Mouse (Mus musculus) stomach, embryonic 14.5 days (tissue): ENCODE results near the gene Phactr1. TPM values are rescaled to one million over a fixed set of nuclear protein-coding genes. Genes with fewer than 3 reads are reported as not detected.

Source experiments
- ATAC-seq: fragments of 200-750 bp; cut with Nextera tagmentation; 2 replicates; pipeline ENCODE4 v1.8.0; 2017; ENCODE audit warnings: low read depth, moderate TSS enrichment; ENCODE audit not compliant: insufficient number of reproducible peaks, insufficient read depth, low FRiP score
- H3K27ac ChIP-seq: fragments of 300-500 bp; sonication (generic); 2 replicates; pipeline ENCODE4 v1.5.1; 2014; ENCODE audit warnings: mild to moderate bottlenecking, low read length, moderate library complexity, mixed read lengths
- H3K27me3 ChIP-seq: fragments of 300-500 bp; sonication (generic); 2 replicates; pipeline ENCODE4 v1.6.1; 2014; ENCODE audit warnings: low read length, control low read depth, mixed read lengths; ENCODE audit not compliant: control insufficient read depth, insufficient read depth
- H3K36me3 ChIP-seq: fragments of 300-500 bp; sonication (generic); 2 replicates; pipeline ENCODE4 v1.6.1; 2014; ENCODE audit warnings: mild to moderate bottlenecking, control low read depth, low read length, moderate library complexity, mixed read lengths; ENCODE audit not compliant: control insufficient read depth, insufficient read depth
- H3K4me1 ChIP-seq: fragments of 300-500 bp; sonication (generic); 2 replicates; pipeline ENCODE4 v1.6.1; 2014; ENCODE audit warnings: low read length, control low read depth, mixed read lengths; ENCODE audit not compliant: control insufficient read depth, insufficient read depth
- H3K4me2 ChIP-seq: fragments of 300-500 bp; sonication (generic); replicated peaks from 2 replicates; pipeline ENCODE4 v1.6.1; 2014; ENCODE audit warnings: low read depth, low read length, control low read depth
- H3K4me3 ChIP-seq: fragments of 300-500 bp; sonication (generic); 2 replicates; pipeline ENCODE4 v1.5.1; 2014; ENCODE audit warnings: low read depth, low read length, control low read depth
- H3K9ac ChIP-seq: fragments of 300-500 bp; sonication (generic); replicated peaks from 2 replicates; pipeline ENCODE4 v1.6.1; 2014; ENCODE audit warnings: low read depth, mild to moderate bottlenecking, control low read depth, low read length, moderate library complexity, mixed read lengths
- H3K9me3 ChIP-seq: fragments of 300-500 bp; sonication (generic); 2 replicates; pipeline ENCODE4 v1.6.1; 2016; ENCODE audit warnings: low read depth, low read length, control low read depth; ENCODE audit not compliant: control insufficient read depth
- WGBS: fragments of 180-500 bp; shearing (Covaris S2); extraction: QIAGEN DNeasy Blood & Tissue Kit; methylation state at CpG from one replicate; pipeline ENCODE4 v1.1.7; 2014; 5-methylcytosine and 5-hydroxymethylcytosine counted together
- polyA plus RNA-seq: library from polyadenylated mRNA; unstranded; fragments of >200 nt; fragmentation: Nextera tagmentation; extraction: Ambion mirVana; gene quantifications from 2 replicates; pipeline ENCODE4 v1.2.1, GENCODE M21; 2014

The Phactr1 gene
- polyA plus RNA-seq, 1 experiment from 2014 or later: 8.0 TPM

DNA sequence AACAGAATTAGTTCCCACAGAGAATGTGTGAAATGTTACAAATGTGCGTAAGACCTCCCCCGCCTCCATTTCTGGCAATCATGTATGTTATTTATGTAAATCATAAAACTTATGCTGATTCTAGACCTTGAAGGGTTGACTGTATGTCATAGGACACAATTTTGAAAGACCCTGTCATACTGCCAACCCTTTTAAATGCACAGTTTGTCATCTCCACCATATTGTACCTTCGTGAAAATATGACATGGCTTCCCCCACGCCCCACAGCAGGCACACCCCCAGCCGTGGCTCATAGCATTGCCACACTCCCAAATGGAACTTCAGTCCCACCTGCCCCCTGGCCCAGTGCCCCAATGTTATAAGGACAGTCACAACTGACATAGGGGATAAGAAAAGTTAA lies 57.1 kb downstream of the Phactr1 start:
- no peak overlapping the region for H3K27ac ChIP-seq
- no peak overlapping the region for H3K4me2 ChIP-seq
- no peaks in the 10 kb centered on the region for H3K4me1 ChIP-seq
- H3K36me3 ChIP-seq: no peaks in the 10 kb centered on the region
- H3K4me3 ChIP-seq: no peak overlapping the region
- 91% methylated on average over 5 of the region's 5 CpGs for whole genome bisulfite sequencing
- ATAC-seq: no peak
- no peaks in the 10 kb centered on the region for H3K27me3 ChIP-seq
- H3K9ac ChIP-seq: no peak overlapping the region
- no peaks in the 10 kb centered on the region for H3K9me3 ChIP-seq

DNA sequence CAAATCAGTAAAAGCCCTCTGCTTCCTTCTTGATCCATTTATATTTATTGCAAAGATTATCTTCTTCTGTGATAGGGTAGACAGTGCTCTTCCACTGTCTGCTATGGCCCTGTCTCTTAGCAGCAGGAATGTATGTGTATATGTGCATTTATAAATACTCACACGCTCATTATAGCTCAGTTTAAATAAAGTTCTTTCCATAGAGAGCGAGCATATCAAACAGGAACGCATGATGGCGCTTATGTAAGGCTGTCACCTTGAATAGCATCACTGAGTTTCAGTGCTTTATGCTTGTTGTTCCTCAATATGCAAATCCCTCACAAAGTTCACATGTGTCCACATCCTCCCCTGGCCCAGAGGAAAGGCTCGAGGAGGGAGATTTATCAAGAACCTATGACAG lies 57.7 kb downstream of the Phactr1 start:
- H3K27me3 ChIP-seq: no peaks in the 10 kb centered on the region
- 78% methylated on average over 5 of the region's 5 CpGs for WGBS
- ATAC-seq: no peak
- no peak overlapping the region for H3K4me3 ChIP-seq
- H3K4me1 ChIP-seq: no peaks in the 10 kb centered on the region
- H3K9ac ChIP-seq: no peak overlapping the region
- no peaks in the 10 kb centered on the region for H3K9me3 ChIP-seq
- no peaks in the 10 kb centered on the region for H3K36me3 ChIP-seq
- H3K4me2 ChIP-seq: no peak overlapping the region
- no peak overlapping the region for H3K27ac ChIP-seq

DNA sequence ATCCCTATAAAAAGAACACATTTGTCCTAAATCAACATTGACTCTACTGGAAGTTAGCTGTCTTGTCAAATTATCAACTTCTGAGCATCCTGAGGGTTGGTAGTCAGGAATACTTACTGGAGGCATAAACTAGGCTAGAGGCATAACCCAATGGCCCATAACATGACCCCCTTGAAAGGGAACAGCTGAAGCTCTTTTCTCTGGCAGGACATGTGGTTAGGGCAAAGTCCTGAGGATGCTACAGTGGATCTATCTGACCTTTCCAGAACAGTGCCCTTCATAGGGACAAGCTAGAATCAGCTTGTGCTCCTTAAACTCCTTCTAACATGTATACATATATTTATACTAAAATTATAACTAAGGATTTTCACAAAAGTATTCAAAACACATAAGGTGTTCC lies 61.8 kb downstream of the Phactr1 start:
- ATAC-seq: no peak
- Histone ChIP-seq H3K4me1 (no peaks in the 10 kb centered on the region), H3K9me3 (no peaks in the 10 kb centered on the region), H3K4me3 (no peak overlapping the region), H3K27me3 (no peaks in the 10 kb centered on the region), H3K4me2 (no peak overlapping the region), H3K36me3 (no peaks in the 10 kb centered on the region), H3K27ac (no peak overlapping the region), H3K9ac (no peak overlapping the region)

DNA sequence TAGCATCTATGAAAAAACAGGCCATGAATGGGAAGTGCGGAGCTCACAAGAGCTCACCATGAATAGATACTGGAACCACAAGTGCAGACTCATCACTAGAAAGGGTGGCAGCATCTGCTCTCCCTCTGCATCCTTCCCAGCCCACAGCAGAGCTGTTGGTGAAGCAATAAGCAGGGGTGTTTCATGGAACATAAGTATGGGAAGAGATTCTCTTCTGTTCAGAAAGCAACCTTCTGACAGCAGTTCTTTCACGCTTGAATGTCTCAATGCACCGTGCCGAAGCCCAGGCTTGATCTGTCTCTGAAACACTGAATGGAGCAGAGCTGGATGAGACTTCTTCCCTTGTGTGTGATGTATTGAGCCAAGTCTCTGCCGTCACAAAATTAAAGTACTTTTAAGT lies 64.0 kb downstream of the Phactr1 start:
- no peaks in the 10 kb centered on the region for H3K27me3 ChIP-seq
- no peak overlapping the region for H3K4me2 ChIP-seq
- no peaks in the 10 kb centered on the region for H3K9me3 ChIP-seq
- 79% methylated on average over 5 of the region's 5 CpGs for WGBS
- no peak overlapping the region for H3K27ac ChIP-seq
- ATAC-seq: no peak
- no peak overlapping the region for H3K9ac ChIP-seq
- no peak overlapping the region for H3K4me3 ChIP-seq
- no peaks in the 10 kb centered on the region for H3K36me3 ChIP-seq
- H3K4me1 ChIP-seq: no peaks in the 10 kb centered on the region

DNA sequence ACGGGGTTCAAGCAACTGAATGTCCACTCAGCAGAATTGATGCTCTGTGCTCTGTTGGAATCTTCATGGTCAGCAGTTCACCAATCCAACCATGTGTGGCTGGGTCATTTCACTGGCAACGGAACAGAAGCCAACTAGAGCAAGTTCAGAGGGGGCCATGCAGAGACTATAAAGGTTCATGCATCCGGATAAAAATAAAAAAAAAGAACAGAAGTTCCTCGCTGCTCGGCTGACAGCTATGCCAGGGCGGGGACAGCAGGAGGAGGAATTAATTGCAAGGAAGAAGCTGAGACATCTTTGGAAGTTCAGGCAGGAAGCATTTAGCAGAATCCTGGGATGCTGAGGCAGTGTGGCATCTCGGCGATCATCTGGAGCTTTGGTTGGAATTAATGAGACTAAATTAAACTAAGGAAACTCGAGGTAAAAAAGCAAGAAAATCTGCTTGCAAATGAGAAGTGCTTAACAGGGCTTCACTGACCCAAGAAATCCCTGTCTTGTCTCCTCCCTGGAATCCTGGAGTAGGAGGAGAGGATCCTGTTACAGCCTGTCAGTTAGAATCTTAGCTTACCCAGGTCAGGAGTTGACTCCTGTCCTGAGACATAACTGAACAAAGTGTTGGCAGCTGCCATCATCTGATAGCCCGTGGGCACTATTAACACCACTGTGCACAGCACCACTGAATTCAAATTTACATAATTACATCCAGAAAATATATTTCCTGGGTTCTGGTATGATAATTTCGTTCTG lies 77.4 kb downstream of the Phactr1 start:
- Histone ChIP-seq H3K27ac (no peak overlapping the region), H3K4me2 (no peak overlapping the region), H3K9ac (no peak overlapping the region), H3K9me3 (no peaks in the 10 kb centered on the region), H3K4me1 (no peaks in the 10 kb centered on the region), H3K36me3 (no peaks in the 10 kb centered on the region), H3K4me3 (no peak overlapping the region), H3K27me3 (no peaks in the 10 kb centered on the region)
- ATAC-seq: no peak
- 47% methylated on average over 11 of the region's 11 CpGs for WGBS

DNA sequence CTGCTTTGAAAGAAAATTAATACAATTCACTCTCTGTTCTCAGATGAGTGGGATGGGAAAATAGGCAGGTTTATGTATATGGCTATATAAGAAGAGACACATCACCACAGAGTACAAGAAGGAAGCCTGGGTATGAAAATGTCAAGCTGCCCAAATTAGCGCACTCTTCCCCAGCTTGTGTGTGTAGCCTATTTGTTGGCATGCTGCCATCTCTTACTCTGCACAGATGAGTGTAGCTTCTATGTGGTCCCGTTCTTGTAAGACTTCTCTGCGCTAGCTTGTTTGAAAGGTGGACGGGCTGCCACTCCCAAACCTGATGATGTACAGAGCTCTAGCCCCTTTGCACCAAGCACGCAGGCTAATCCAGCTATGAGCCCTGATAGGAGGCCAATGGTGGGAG lies 78.7 kb downstream of the Phactr1 start:
- Histone ChIP-seq H3K9ac (no peak overlapping the region), H3K4me1 (no peaks in the 10 kb centered on the region), H3K4me3 (no peak overlapping the region), H3K9me3 (no peaks in the 10 kb centered on the region), H3K27me3 (no peaks in the 10 kb centered on the region), H3K36me3 (no peaks in the 10 kb centered on the region), H3K27ac (no peak overlapping the region), H3K4me2 (no peak overlapping the region)
- no peak for ATAC-seq
- WGBS: 64% methylated on average over 5 of the region's 5 CpGs

DNA sequence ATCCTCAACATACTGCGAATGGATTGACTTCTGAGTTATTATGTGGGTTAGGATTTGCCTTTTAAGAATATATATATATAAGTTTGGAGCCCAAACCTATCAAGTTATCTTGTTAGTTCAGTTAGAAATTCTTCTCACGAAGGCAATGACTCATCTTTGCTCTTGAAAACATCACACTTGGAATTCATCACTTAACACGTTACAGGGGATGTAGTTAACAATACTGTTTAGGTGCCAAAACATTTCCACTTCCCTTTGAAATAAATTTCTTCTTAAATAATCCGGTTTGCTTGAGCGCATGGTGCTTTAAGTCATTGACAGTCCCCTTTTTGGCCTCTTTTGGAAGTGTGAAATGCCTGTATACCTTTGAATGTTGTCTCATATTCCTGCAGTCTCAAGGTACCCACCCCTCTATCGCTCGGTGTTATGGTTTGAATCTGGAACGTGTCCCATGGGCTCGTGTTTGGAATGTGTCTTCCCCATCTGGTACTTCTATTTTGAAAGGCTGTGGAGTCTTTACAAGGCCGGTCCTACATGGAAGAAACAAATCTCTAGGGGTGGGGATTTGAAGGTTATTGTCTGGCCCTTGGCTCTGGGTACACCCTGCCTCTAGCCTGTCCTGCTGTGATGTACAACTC lies 80.6 kb downstream of the Phactr1 start:
- H3K4me2 ChIP-seq: no peak overlapping the region
- 83% methylated on average over 10 of the region's 10 CpGs for WGBS
- ATAC-seq: no peak
- no peak overlapping the region for H3K4me3 ChIP-seq
- no peaks in the 10 kb centered on the region for H3K36me3 ChIP-seq
- H3K4me1 ChIP-seq: no peaks in the 10 kb centered on the region
- H3K27ac ChIP-seq: no peak overlapping the region
- no peak overlapping the region for H3K9ac ChIP-seq
- H3K27me3 ChIP-seq: no peaks in the 10 kb centered on the region
- no peaks in the 10 kb centered on the region for H3K9me3 ChIP-seq

DNA sequence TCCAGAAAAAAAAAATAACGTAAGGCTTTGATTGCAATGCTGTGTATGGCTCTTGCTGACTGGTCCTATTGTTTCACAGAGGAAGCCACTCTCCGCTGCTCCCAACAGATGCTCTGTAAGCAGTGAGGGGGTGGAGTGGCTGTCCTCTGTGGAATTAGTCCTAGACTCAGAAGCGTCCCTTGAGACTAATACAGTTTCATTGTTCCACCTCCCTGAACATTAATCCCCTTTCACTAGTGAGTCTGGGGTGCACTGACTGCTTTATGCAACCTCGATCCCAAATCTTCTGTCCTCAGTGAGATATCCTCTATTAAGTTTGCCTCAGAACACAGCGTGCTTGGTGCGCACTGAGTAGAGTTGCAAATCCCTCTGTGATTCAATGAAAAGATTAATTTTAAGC lies 91.9 kb downstream of the Phactr1 start:
- Histone ChIP-seq H3K27me3 (no peaks in the 10 kb centered on the region), H3K9me3 (no peaks in the 10 kb centered on the region), H3K27ac (no peak overlapping the region), H3K4me3 (no peak overlapping the region), H3K4me2 (no peak overlapping the region), H3K4me1 (no peaks in the 10 kb centered on the region), H3K36me3 (no peaks in the 10 kb centered on the region), H3K9ac (no peak overlapping the region)
- 71% methylated on average over 6 of the region's 6 CpGs for WGBS
- no peak for ATAC-seq

DNA sequence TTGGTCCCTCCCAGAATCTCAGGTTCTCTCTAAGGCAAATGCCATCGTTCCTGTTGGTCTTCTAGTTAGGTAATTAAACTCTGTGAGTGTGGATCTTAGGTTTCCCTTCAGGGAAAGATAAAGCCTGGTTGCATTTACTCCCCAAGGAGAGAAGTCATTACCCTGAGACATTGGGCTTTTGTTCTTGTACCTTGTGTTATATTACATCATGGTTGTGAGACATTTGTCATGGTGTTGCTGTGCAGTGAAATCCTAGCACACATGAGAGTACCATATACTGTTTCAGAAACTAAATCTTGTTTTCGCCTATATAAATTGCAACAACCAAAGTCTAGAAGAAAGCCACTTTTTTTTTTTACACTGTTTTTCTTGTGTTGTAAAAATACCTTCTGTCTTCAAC lies 93.6 kb downstream of the Phactr1 start:
- H3K9ac ChIP-seq: no peak overlapping the region
- H3K4me2 ChIP-seq: no peak overlapping the region
- no peak overlapping the region for H3K27ac ChIP-seq
- no peaks in the 10 kb centered on the region for H3K9me3 ChIP-seq
- ATAC-seq: no peak
- H3K36me3 ChIP-seq: no peaks in the 10 kb centered on the region
- no peaks in the 10 kb centered on the region for H3K4me1 ChIP-seq
- WGBS: 75% methylated on average over 2 of the region's 2 CpGs
- H3K4me3 ChIP-seq: no peak overlapping the region
- H3K27me3 ChIP-seq: no peaks in the 10 kb centered on the region
